Mouse (Mus musculus) layer of hippocampus, adult 9-11 months (tissue): ENCODE results near the gene Srgap1.
A peak's percentile ranks its signal among the peaks of the same experiment; 100 is the strongest.

Source experiments
- DNase-seq: peaks from one replicate; pipeline ENCODE4 v3.0.0; 2022

The Srgap1 gene

DNA sequence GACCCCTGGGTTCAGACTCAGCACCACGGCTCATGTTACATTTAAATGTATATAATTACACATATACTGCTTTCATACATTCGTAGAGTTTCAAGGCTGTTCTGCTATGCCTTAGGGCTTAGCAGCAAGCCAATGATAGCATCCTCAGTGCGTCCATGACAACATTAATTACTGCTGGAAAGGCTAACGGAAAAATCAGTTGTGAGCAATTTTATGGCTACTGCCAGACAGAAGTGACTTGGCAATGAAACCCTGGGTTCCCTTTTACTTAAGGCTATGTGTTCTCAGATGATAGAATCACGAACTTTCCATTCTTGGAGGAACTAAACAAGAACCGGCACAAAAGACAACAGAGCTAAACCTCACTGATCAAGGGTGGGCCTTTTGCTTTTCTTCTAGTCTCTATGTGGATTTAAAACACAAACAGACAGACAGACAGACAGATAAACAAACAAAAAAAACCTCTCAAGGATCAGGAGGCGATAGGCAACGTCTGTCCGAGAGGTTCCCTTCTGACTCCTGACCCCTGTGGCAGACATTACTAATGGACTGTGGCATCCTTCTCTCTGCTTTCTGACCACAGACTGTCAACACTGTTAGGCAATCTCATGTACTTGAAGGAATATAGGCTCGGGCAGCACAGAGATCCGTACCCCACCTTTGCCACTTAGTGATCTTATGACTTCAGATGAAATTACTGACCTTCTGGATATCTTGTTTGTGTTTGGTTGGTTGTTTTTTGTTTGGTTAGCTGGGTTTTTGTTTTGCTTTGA lies 85.8 kb downstream of the Srgap1 start:
- DNase-seq: no peak

- peak; percentile 46 for DNase-seq
Observed at GRCm38 (mm10) chr10:121958741-121959140, 88.4 kb downstream of the Srgap1 start.

DNA sequence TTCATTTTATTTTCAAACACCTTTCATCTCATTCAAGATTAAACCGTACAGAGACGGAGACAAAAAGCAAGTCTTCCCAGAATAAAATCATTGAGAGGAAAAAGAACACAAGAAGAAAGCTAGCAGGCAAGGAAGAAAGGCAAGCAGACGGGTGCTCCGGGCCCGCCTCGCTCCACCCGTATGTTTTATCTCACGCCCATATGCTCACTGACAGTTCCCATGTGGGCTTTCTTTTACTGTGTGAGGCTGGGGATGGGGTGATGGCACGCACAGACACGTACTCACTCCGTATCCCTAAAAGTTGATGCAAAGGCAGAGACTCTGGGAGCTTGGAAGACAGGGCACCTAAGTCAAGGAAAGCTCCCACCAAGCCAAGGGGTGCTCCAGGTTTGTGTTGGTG lies 90.6 kb downstream of the Srgap1 start:
- DNase-seq: peak; percentile 65

DNA sequence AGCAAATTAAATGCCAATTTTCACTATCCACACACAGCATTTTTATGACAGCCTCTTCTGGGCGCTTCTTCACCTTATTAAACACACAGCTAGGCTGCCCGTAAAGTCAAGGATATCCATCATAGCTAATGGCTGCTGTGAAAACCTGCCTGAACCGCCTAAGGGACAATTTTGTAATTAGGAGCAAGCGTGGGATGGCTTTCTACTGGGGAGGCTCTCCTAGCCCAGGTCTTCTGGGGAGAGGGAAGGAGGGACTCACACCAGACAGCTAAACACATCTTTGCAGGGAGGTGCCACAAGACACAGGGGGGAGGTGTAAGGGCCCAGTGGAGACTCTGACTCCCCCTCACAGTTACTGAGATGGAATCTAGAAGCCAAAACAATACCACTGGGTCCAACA lies 91.4 kb downstream of the Srgap1 start:
- DNase-seq: no peak

GRCm38 (mm10) chr10:121954877-121955276 lies 92.2 kb downstream of the Srgap1 start:
- no peak for DNase-seq

DNA sequence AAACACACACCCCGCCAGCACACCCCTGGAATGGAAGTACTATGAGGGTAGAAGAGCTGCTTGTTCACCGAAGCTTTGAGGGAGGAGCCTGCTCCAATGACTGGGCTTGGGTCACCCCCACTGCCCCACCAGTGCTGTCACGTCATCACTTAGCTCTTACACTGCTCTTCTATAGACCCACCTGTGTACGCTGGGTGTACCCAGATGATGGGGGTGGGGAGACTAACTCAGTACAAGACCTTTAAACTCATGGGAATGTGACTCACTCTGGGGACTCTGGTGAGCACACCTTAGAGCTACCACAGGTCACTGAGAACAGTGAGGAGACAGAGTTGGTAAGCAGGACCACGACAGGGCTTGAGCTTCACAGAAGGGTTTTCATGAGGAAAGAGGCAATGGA lies 94.1 kb downstream of the Srgap1 start:
- DNase-seq: no peak

- peak; percentile 82 for DNase-seq
Observed at GRCm38 (mm10) chr10:121946173-121946572, 100.9 kb downstream of the Srgap1 start.

GRCm38 (mm10) chr10:121931909-121932308 lies 115.2 kb downstream of the Srgap1 start:
- DNase-seq: no peak

- DNase-seq: no peak
Observed at GRCm38 (mm10) chr10:121926094-121926493, 121.0 kb downstream of the Srgap1 start.

GRCm38 (mm10) chr10:121919016-121919415 lies 128.1 kb downstream of the Srgap1 start:
- DNase-seq: no peak

GRCm38 (mm10) chr10:121918579-121918978 lies 128.5 kb downstream of the Srgap1 start:
- no peak for DNase-seq

DNA sequence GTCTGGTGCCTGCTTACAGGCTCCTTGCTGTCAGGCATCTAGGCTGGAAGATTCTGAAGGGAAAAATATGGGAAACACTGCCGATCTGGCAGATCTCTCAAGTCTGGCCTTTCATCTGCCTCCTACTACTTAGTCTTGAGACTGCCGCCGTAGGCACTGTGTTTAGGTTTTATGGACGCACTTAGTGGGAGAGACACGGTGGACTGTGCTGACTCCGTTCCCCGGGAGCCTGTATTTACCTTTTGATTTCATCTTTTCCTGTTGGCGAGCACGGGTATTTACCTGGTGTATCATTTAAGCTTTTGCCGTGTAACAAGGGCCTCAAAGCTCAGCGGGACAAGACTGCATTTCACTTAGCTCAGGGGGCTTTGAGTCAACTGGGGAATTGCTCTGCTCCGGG lies 131.6 kb downstream of the Srgap1 start:
- DNase-seq: no peak

GRCm38 (mm10) chr10:121904137-121904536 lies 143.0 kb downstream of the Srgap1 start:
- no peak for DNase-seq

DNA sequence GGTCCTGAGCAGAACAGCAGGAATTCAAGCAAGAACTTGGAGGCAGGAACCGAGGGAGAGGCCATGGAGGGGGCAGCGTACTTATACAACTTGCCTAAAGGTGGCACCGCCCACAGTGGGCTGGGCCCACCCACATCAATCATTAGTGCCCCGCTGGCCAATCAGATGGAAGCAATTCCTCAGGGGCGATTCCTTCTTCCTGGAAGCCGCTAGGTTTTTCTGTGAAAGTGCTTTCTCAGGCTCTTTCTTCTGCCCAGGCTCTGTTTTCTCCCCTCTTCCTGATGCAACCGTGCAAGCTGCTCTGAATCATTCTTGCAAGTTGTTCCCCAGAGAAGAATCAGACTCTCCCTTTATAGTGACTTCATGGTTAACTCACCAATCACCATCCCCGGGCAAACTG lies 144.5 kb downstream of the Srgap1 start:
- no peak for DNase-seq

DNA sequence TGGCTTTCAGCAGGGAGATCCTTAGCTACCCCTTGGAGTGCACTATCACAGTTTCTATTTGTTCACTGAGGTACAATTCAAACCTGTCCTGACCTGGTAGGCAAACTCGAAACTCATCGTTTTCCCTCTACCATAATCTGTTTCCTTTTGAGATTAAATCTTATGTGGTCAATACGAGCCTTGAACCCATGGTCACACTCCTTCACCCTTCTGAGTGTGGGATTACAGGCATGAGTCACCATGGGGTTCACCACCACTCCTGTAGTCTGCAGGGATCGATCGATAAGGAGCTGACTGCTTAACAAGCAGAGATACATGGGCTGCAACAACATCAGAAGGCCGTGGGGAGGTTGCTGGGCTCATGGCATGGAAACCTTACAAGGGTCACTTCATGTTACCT lies 146.3 kb downstream of the Srgap1 start:
- no peak for DNase-seq

DNA sequence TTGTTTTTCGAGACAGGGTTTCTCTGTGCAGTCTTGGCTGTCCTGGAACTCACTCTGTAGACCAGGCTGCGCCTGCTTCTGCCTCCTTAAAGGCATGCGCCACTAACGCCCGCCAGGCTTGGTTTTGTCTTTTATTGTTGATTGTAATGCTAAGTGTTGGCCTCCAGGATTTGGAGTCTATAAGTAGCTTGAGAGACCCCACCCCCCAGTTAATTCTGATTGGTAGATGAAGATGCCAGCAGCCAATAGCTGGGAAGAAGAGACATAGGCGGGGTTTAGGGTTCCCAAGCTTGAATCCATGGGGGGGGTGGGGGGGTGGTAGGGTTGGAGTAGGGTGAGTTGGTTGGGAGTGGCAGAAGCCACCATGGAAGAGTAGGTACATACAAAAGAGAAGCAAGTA lies 147.4 kb downstream of the Srgap1 start:
- no peak for DNase-seq

DNA sequence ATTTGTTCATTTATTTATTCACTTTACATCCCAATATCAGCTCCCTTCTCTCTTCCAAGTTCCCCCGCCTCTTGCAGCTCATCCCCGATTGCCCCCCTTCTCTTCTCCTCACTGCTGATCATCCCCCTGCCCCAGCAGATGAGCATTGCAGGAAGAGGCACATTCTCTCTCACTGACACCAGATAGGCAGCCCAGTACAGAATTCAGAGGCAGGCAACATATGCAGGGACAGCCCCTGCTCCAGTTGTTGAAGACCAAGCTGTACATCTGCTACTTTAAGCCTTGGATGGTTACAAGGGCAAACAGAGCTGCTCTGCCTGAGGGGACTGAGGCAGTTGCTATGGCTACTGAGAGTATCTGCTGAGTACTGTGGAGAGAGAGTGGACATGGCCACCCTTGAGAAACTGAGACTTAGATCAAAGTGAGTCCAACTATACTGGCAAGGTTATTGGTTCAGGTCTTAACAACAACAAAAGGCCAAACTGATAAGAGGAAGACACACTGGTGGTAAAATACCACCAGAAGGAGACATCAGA lies 149.2 kb downstream of the Srgap1 start:
- DNase-seq: no peak

DNA sequence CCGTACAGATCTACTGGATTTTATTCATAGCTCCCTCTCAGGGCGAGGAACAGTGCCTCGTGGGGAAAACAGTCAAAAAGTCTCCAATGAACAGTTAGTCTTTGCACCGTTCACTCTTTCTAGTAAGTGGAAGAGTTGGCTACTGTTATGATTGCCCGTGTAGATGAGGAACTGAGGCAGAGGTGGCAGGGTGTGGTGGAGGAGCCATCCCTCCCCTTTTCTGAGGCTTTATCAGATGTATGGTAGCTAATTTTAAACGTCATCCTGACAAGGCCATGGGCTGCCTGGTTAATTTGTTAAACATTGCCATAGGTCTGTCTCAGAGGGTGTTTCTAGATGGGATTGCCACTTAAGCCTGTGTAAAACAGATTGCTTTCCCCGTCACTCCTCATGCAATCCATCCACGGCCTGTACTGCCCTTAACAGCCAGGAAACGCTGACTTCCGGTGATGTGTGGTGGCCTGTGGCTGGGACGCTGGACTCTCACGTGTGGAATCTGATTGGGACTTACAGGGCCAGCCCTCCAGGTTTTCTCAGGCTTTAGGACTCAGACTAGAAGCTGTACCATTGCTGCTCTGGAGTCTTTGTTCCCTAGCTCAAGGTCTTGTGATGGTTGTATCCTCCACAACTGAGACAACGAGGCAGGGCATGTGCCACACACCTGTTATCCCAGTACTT lies 155.6 kb downstream of the Srgap1 start:
- no peak for DNase-seq

- DNase-seq: no peak
Observed at GRCm38 (mm10) chr10:121890061-121890460, 157.1 kb downstream of the Srgap1 start.

GRCm38 (mm10) chr10:121886805-121887204 lies 160.3 kb downstream of the Srgap1 start:
- DNase-seq: no peak

GRCm38 (mm10) chr10:121885512-121886218 lies 161.4 kb downstream of the Srgap1 start:
- DNase-seq: no peak

DNA sequence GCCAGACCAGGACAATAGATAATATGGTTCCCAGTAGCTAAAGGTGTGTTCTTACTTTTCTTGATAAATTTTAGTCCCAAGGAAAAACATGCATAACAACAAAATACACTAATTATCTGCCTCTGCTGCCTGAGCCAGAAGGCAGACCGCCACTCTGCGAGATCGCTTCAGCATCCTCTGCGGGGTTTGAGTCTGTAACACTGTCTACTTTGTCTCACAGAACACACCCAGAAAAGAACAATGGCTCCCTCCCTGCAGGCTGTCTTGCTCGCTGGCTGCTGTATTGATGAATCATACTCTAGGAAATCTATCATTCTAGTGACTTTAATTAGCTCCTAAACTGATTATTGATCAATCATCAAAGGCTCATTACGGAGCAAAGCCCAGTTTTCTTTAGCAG lies 164.7 kb downstream of the Srgap1 start:
- DNase-seq: peak; percentile 44

GRCm38 (mm10) chr10:121878855-121879254 lies 168.3 kb downstream of the Srgap1 start:
- DNase-seq: no peak

GRCm38 (mm10) chr10:121877906-121878305 lies 169.2 kb downstream of the Srgap1 start:
- DNase-seq: no peak
